Mouse (Mus musculus): ENCODE data around the gene Gm8857. TPM values are rescaled to one million over a fixed set of nuclear protein-coding genes. Genes with fewer than 3 reads are reported as not detected.
"Not testable (repeated sequence)": the region's sequence is repeated elsewhere in the genome, so short reads cannot be mapped to it uniquely, and the experiment has no call there.

Gm8857 gene
- total RNA-seq (2021): not detected

- not testable (repeated sequence) for DNase-seq
Observed at GRCm38 (mm10) chr5:10947505-10947904, at the start of gene Gm8857, which contains the start of gene Gm8871. Gm8857 (plus strand) TSS chr5:10947807. Gm8871 (plus strand) TSS chr5:10947805.

- DNase-seq: not testable (repeated sequence)
Observed at GRCm38 (mm10) chr5:10953512-10953911, 5.9 kb downstream of the Gm8857 start.

GRCm38 (mm10) chr5:10958057-10958456 lies 10.4 kb downstream of the Gm8857 start:
- not testable (repeated sequence) for DNase-seq

Other genes starting within 250 kb of the Gm8857 start
- gene Gm8871, start within 50 bp of the Gm8857 start, total RNA-seq (2021): not detected
- gene Gm8879, start 179.8 kb downstream of the Gm8857 start, total RNA-seq (2021): not detected
- not detected for gene Gm5861, start 235.3 kb downstream of the Gm8857 start, total RNA-seq (2021)